In the genomic region with DNA sequence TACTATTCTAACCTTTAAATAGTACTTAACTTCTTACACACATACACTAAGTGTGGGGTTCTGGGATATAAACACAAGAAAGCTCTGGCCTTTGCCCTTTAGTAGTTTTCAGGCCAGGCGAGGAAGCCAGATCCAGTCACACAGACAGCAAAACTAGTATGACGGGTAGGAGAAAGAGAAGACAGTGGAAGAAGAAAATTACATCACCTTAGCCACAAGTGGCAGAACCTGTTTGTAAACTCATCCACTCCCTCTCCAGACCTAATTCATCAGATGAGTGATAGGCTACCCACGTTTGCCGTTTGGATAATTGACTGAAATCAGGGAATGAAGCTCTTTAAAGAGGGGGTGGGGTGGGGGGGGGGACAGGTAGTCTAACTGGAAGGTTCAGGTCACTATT, we compare ENCODE assay signal across 8 mouse cellular contexts. TPM values are rescaled to one million over a fixed set of nuclear protein-coding genes. Genes with fewer than 3 reads are reported as not detected.
A peak's percentile ranks its signal among the peaks of the same experiment; 100 is the strongest.
DNase-seq lines count a peak whose midpoint lies in the region; ATAC-seq and TF ChIP-seq lines count a peak whose summit lies in the region.

No protein-coding gene starts in this region.

- ATAC-seq in kidney, embryonic 16.5 days (ENCODE audit: low FRiP score, low TSS enrichment), result no peak
- ATAC-seq in embryonic facial prominence, embryonic 13.5 days (ENCODE audit: insufficient number of reproducible peaks, insufficient read depth, low FRiP score, low TSS enrichment, low read depth), result no peak
- ATAC-seq in intestine, embryonic 15.5 days, result peak; percentile 34
- no peak for ATAC-seq in erythroid progenitor cell, adult 5-6 weeks (replicated peaks; ENCODE audit: low FRiP score, poor library complexity, severe bottlenecking)

- no peak overlapping the region for H3K27ac ChIP-seq in kidney, embryonic 16.5 days (ENCODE audit: low read length)
- no peak overlapping the region for H3K27ac ChIP-seq in embryonic facial prominence, embryonic 13.5 days
- H3K27ac ChIP-seq in intestine, embryonic 15.5 days, result no peak overlapping the region

- no peaks in the 10 kb centered on the region for H3K27me3 ChIP-seq in kidney, embryonic 16.5 days (ENCODE audit: insufficient read depth, low read length)
- no peaks in the 10 kb centered on the region for H3K27me3 ChIP-seq in embryonic facial prominence, embryonic 13.5 days
- no peaks in the 10 kb centered on the region for H3K27me3 ChIP-seq in intestine, embryonic 15.5 days (replicated peaks)
- H3K27me3 ChIP-seq in myocyte (ENCODE audit: control insufficient read depth, insufficient read depth, insufficient read length), result no peaks in the 10 kb centered on the region

- no peak for TF ChIP-seq POLR2A in myocyte (IDR thresholded peaks at IDR 0.05; ENCODE audit: insufficient read length, low read depth)

- H3K4me1 ChIP-seq in kidney, embryonic 16.5 days (ENCODE audit: insufficient read depth, low read length), result peaks cover 16% of the 10 kb centered on the region
- peaks cover 9% of the 10 kb centered on the region for H3K4me1 ChIP-seq in embryonic facial prominence, embryonic 13.5 days
- peaks cover 7% of the 10 kb centered on the region; the same call in 1 of the 2 replicates for H3K4me1 ChIP-seq in intestine, embryonic 15.5 days (replicated peaks)

- H3K36me3 ChIP-seq in kidney, embryonic 16.5 days (ENCODE audit: insufficient read depth, low read length), result 0 out of 2 replicates have a peak, but pooled peaks cover 6% of the 10 kb centered on the region
- H3K36me3 ChIP-seq in embryonic facial prominence, embryonic 13.5 days, result peaks cover 16% of the 10 kb centered on the region; the same call in 1 of the 2 replicates
- no peaks in the 10 kb centered on the region; the same call in 1 of the 2 replicates for H3K36me3 ChIP-seq in intestine, embryonic 15.5 days
- peaks cover 15% of the 10 kb centered on the region for H3K36me3 ChIP-seq in myocyte (ENCODE audit: control insufficient read depth, insufficient read depth)

- peaks cover 55% of the 10 kb centered on the region for H3K79me2 ChIP-seq in myocyte (ENCODE audit: control insufficient read depth, insufficient read depth)

- peak overlapping the region; percentile 87 for H3K4me2 ChIP-seq in kidney, embryonic 16.5 days (replicated peaks; ENCODE audit: low read depth, low read length)
- peak overlapping the region; percentile 68 for H3K4me2 ChIP-seq in embryonic facial prominence, embryonic 13.5 days
- H3K4me2 ChIP-seq in intestine, embryonic 15.5 days (replicated peaks), result peak overlapping the region; percentile 65
- peak overlapping the region; percentile 90 for H3K4me2 ChIP-seq in myocyte (ENCODE audit: low read depth)

- 16% methylated on average over 4 of the region's 4 CpGs for WGBS in kidney, embryonic 16.5 days
- WGBS in embryonic facial prominence, embryonic 13.5 days, result 22% methylated on average over 4 of the region's 4 CpGs
- WGBS in intestine, embryonic 15.5 days, result 12% methylated on average over 4 of the region's 4 CpGs

- H3K9ac ChIP-seq in kidney, embryonic 16.5 days (replicated peaks; ENCODE audit: low read length), result no peak overlapping the region; the same call in none of the 2 replicates
- H3K9ac ChIP-seq in embryonic facial prominence, embryonic 13.5 days, result peak overlapping the region; percentile 96
- peak overlapping the region; percentile 4; the same call in 1 of the 2 replicates for H3K9ac ChIP-seq in intestine, embryonic 15.5 days

- DNase-seq in kidney, postnatal 25 days, result no peak
- DNase-seq in retina, postnatal 1 day, result no peak
- no peak for DNase-seq in urinary bladder, postnatal 36 days (ENCODE audit: low spot score in 2 of 2)

- H3ac ChIP-seq in myocyte (ENCODE audit: control insufficient read depth, insufficient read length), result no peak overlapping the region

- H3K9me3 ChIP-seq in kidney, embryonic 16.5 days (ENCODE audit: low read length), result no peaks in the 10 kb centered on the region; the same call in 1 of the 2 replicates
- no peaks in the 10 kb centered on the region for H3K9me3 ChIP-seq in embryonic facial prominence, embryonic 13.5 days
- H3K9me3 ChIP-seq in intestine, embryonic 15.5 days, result no peaks in the 10 kb centered on the region

- peak overlapping the region; percentile 96 for H3K4me3 ChIP-seq in kidney, embryonic 16.5 days (ENCODE audit: low read length)
- peak overlapping the region; percentile 93 for H3K4me3 ChIP-seq in embryonic facial prominence, embryonic 13.5 days
- H3K4me3 ChIP-seq in intestine, embryonic 15.5 days (replicated peaks), result peak overlapping the region; percentile 96
- H3K4me3 ChIP-seq in myocyte, result peak overlapping the region; percentile 67

TF ChIP-seq in myocyte, 11 proteins besides CTCF, POLR2A, EP300 and RAD21:
- TF ChIP-seq MYOG (IDR thresholded peaks at IDR 0.05; ENCODE audit: control insufficient read depth in 1 of 3, insufficient read depth in 1 of 3, insufficient read length in 2 of 3, low read depth in 2 of 3), result no peak
- TF ChIP-seq CEBPB (IDR thresholded peaks at IDR 0.05; ENCODE audit: insufficient read depth, poor library complexity, severe bottlenecking), result no peak
- TF ChIP-seq TCF3 (IDR thresholded peaks at IDR 0.05; ENCODE audit: insufficient read length, low read depth), result no peak
- TF ChIP-seq MAX (IDR thresholded peaks at IDR 0.05; ENCODE audit: low read depth), result no peak
- TF ChIP-seq SRF (IDR thresholded peaks at IDR 0.05; ENCODE audit: control insufficient read depth, insufficient read length, low read depth), result no peak
- no peak for TF ChIP-seq E2F4 (IDR thresholded peaks at IDR 0.05; ENCODE audit: insufficient read depth)
- TF ChIP-seq MYOD1 (IDR thresholded peaks at IDR 0.05; ENCODE audit: control insufficient read depth in 1 of 3, insufficient read length in 2 of 3, low read depth in 2 of 3), result no peak
- TF ChIP-seq TCF12 (IDR thresholded peaks at IDR 0.05; ENCODE audit: insufficient read depth, poor library complexity, severe bottlenecking), result no peak
- TF ChIP-seq POLR2AphosphoS2 (IDR thresholded peaks at IDR 0.05; ENCODE audit: insufficient read length, low read depth), result no peak
- no peak for TF ChIP-seq USF1 (IDR thresholded peaks at IDR 0.05; ENCODE audit: low read depth)
- no peak for TF ChIP-seq REST (IDR thresholded peaks at IDR 0.05; ENCODE audit: insufficient read depth, insufficient read length)

RNA-seq across cellular contexts. Expression of gene Pfkm, which starts 0.5 kb away (rescaled TPM):
- polyA plus RNA-seq in kidney, embryonic 16.5 days (2015; fragmentation: Nextera tagmentation; extraction: Ambion mirVana), result 45.7 and 45.8 TPM in 2 replicates
- 43.0 and 47.0 TPM in 2 replicates for polyA plus RNA-seq in embryonic facial prominence, embryonic 13.5 days (2015; fragmentation: Nextera tagmentation; extraction: Ambion mirVana)
- polyA plus RNA-seq in intestine, embryonic 15.5 days (2015; fragmentation: Nextera tagmentation; extraction: Ambion mirVana), result 27.9 and 28.4 TPM in 2 replicates
- 401 TPM for polyA plus RNA-seq in myocyte (2012; fragmentation: generic; extraction: Trizol)
- 4.3 and 8.8 TPM in 2 replicates for total RNA-seq in erythroid progenitor cell, adult 5-6 weeks (2015; ENCODE audit: low replicate concordance)
- total RNA-seq in erythroid progenitor cell, adult 5-6 weeks (2017; ENCODE audit: low replicate concordance), result 17.8 and 22.8 TPM in 2 replicates

RNA-seq across cellular contexts. Expression of gene Senp1, which starts 1.7 kb away (rescaled TPM):
- polyA plus RNA-seq in kidney, embryonic 16.5 days (2015; fragmentation: Nextera tagmentation; extraction: Ambion mirVana), result 29.9 and 31.3 TPM in 2 replicates
- polyA plus RNA-seq in embryonic facial prominence, embryonic 13.5 days (2015; fragmentation: Nextera tagmentation; extraction: Ambion mirVana), result 36.5 and 42.1 TPM in 2 replicates
- polyA plus RNA-seq in intestine, embryonic 15.5 days (2015; fragmentation: Nextera tagmentation; extraction: Ambion mirVana), result 26.5 and 27.4 TPM in 2 replicates
- polyA plus RNA-seq in myocyte (2012; fragmentation: generic; extraction: Trizol), result 10.4 TPM
- total RNA-seq in erythroid progenitor cell, adult 5-6 weeks (2015; ENCODE audit: low replicate concordance), result 35.0 and 47.4 TPM in 2 replicates
- 42.2 and 49.9 TPM in 2 replicates for total RNA-seq in erythroid progenitor cell, adult 5-6 weeks (2017; ENCODE audit: low replicate concordance)
